Mouse (Mus musculus): ENCODE measurements at regions not wholly inside any gene's neighbourhood (a gene's known extent, or its start where the extent isn't known, plus 50 kb on each side); places are given as distances from the start of the nearest gene placed in this dataset.
"Not testable (repeated sequence)": the region's sequence is repeated elsewhere in the genome, so short reads cannot be mapped to it uniquely, and the experiment has no call there.

GRCm38 (mm10) chr9:9316021-9316420 lies 77.1 kb upstream of the Arhgap42 start:
- no peak for ATAC-seq (replicated peaks; ENCODE audit: insufficient number of reproducible peaks, insufficient read depth, low FRiP score, low read depth)
- no peak overlapping the region for H3K4me2 ChIP-seq
- no peaks in the 10 kb centered on the region for H3K9me3 ChIP-seq (replicated peaks)
- H3K27me3 ChIP-seq, result no peaks in the 10 kb centered on the region
- H3K9ac ChIP-seq, result no peak overlapping the region
- H3K4me3 ChIP-seq, result no peak overlapping the region
- WGBS, result 86% methylated on average over 4 of the region's 4 CpGs
- no peak overlapping the region for H3K27ac ChIP-seq
- no peaks in the 10 kb centered on the region for H3K4me1 ChIP-seq (replicated peaks)
- no peaks in the 10 kb centered on the region for H3K36me3 ChIP-seq

DNA sequence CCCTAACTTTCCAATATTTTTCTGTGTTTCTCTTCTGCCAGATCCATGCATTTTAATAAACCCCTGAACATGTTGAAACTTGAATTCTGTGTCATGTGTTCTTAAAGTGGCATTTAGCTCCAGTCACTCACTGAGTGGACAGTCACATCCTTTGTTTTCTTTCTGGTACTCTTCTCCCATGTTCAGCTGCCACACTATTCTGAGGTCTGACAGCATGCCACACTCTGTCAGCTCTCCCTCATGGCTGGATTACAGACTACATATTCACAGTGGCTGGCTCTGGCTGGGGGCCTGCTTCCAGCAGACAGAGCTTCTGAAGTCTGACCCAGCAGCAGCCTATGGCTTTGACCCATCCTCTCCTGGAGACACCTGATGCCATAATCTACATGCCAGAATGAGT lies 73.4 kb upstream of the Arhgap42 start:
- ATAC-seq (replicated peaks; ENCODE audit: insufficient number of reproducible peaks, insufficient read depth, low FRiP score, low read depth), result no peak
- no peaks in the 10 kb centered on the region for H3K4me1 ChIP-seq (replicated peaks)
- no peak overlapping the region for H3K27ac ChIP-seq
- no peak overlapping the region for H3K4me3 ChIP-seq
- H3K36me3 ChIP-seq, result no peaks in the 10 kb centered on the region
- H3K9me3 ChIP-seq (replicated peaks), result no peaks in the 10 kb centered on the region
- no peak overlapping the region for H3K9ac ChIP-seq
- no peaks in the 10 kb centered on the region for H3K27me3 ChIP-seq
- no peak overlapping the region for H3K4me2 ChIP-seq

DNA sequence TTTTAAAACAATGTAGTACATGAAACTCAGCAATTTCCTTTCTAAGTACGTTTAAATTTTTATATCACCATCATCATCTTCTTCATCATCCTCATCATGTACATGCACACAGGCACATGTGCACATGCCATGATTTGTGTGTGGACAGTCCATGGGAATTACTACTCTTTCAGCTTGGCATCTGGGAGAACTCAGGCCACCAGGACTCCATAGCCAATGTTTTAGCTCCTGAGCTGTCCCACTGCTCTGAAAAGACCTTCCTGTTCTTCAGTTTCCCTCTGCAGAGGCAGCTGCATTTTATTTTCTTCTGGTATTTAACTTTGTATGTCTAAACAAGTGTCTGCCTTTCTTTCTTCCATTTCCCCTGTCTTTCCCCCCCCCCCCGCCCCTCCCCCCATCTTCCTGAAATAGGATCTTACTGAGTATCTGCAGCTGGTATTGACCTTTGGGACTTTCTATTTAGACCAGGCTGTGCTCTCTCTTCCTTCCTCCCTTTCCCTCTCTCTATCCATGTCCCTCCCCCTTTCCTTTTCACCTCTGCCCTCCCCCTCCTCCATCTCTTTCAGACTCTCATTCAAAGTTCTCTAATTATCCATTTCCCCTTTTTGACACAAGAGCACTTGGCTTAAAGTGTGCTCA lies 72.8 kb upstream of the Arhgap42 start:
- no peaks in the 10 kb centered on the region for H3K9me3 ChIP-seq (replicated peaks)
- H3K27ac ChIP-seq, result no peak overlapping the region
- H3K27me3 ChIP-seq, result no peaks in the 10 kb centered on the region
- no peak for ATAC-seq (replicated peaks; ENCODE audit: insufficient number of reproducible peaks, insufficient read depth, low FRiP score, low read depth)
- no peak overlapping the region for H3K4me2 ChIP-seq
- 88% methylated on average over 1 of the region's 2 CpGs for WGBS
- no peaks in the 10 kb centered on the region for H3K36me3 ChIP-seq
- H3K9ac ChIP-seq, result no peak overlapping the region
- no peak overlapping the region for H3K4me3 ChIP-seq
- H3K4me1 ChIP-seq (replicated peaks), result no peaks in the 10 kb centered on the region

DNA sequence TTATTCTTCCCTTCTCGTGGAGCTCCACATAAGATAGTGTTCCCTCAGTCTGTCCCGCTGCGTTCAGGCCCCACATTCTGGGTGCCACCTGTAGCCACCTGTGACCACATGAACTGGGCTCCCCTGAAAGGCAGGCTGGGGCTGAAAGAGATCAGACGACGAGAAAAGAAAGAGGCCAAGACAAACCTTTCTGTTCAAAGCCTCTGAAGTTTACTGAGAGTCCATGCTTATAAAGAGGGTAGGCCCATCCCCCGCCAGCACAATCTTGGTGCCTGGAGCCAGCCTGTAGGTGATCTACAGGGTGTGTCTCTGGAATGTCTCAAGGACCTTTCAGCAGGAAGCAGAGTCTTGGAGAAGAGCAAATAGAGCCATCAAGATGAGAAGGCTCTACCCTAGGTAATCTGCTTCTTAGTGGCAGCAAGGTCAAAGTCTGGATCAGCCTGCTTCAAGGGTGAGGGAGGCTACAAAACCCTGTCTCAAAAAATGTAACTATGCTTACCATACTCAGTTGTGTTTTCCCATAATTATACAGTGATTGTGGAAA lies 72.2 kb upstream of the Arhgap42 start:
- not testable (repeated sequence) for H3K4me3 ChIP-seq; H3K4me1 ChIP-seq (replicated peaks)
- WGBS, result 77% methylated on average over 6 of the region's 6 CpGs

DNA sequence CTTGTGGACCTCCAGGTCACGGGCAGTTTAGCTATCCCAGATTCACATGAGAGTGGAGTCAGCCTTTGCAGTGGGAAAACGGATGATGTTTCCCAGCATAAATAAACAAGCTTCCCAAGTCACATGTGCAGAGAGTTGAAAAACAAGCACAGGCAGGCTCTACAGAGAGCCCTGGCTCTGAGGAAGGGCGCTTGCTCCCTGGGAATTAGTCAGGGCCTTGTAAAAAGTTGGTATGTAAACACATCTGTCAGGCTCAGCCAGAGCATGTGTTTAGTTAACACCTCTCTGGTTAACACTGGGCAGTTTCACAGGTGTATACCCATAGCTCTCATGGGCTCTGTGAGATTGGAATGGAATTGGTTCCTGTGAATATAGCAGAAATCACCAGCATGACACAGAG lies 51.9 kb upstream of the Arhgap42 start:
- Histone ChIP-seq H3K4me1 (replicated peaks) (no peaks in the 10 kb centered on the region), H3K4me3 (no peak overlapping the region), H3K4me2 (no peak overlapping the region), H3K9ac (no peak overlapping the region), H3K27ac (no peak overlapping the region), H3K27me3 (no peaks in the 10 kb centered on the region), H3K9me3 (replicated peaks) (no peaks in the 10 kb centered on the region), H3K36me3 (no peaks in the 10 kb centered on the region)
- WGBS, result 48% methylated on average over 3 of the region's 3 CpGs
- no peak for ATAC-seq (replicated peaks; ENCODE audit: insufficient number of reproducible peaks, insufficient read depth, low FRiP score, low read depth)

More for the DNA sequence above, 72.2 kb upstream of the Arhgap42 start:
- not testable (repeated sequence) for H3K27ac ChIP-seq; ATAC-seq (replicated peaks; ENCODE audit: insufficient number of reproducible peaks, insufficient read depth, low FRiP score, low read depth); H3K4me2 ChIP-seq; H3K27me3 ChIP-seq; H3K9ac ChIP-seq; H3K36me3 ChIP-seq; H3K9me3 ChIP-seq (replicated peaks)

DNA sequence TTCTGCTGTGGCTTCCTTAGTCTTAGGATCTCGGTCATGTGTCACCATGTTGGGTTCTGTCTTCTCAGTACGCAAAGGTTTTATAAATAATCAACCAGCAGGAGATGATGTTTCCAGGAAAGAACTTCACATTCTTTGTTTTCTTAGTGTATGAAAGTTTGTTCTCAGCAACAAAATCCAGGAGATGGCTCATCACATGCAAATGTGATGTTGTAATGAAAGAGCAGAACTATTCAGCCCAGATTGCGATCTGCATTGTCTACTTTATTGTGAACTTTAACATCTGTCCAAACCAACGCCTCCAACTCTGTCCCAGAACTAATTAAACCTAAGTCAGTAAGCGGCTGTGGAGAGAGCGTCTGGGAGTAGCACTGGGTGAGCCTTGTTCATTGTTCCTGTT lies 50.7 kb upstream of the Arhgap42 start:
- Histone ChIP-seq H3K9ac (no peak overlapping the region), H3K27me3 (no peaks in the 10 kb centered on the region), H3K4me1 (replicated peaks) (no peaks in the 10 kb centered on the region), H3K4me2 (no peak overlapping the region), H3K36me3 (no peaks in the 10 kb centered on the region), H3K9me3 (replicated peaks) (no peaks in the 10 kb centered on the region), H3K4me3 (no peak overlapping the region), H3K27ac (no peak overlapping the region)
- no peak for ATAC-seq (replicated peaks; ENCODE audit: insufficient number of reproducible peaks, insufficient read depth, low FRiP score, low read depth)
- 78% methylated on average over 6 of the region's 6 CpGs for WGBS
